Mouse (Mus musculus) heart, embryonic 12.5 days (tissue): ENCODE measurements at regions not wholly inside any gene's neighbourhood (a gene's known extent, or its start where the extent isn't known, plus 50 kb on each side); places are given as distances from the start of the nearest gene placed in this dataset.
A peak's percentile ranks its signal among the peaks of the same experiment; 100 is the strongest.

ENCODE experiments used
- ATAC-seq: fragments of 200-750 bp; cut with Nextera tagmentation; 2 replicates; pipeline ENCODE4 v1.8.0; 2017; ENCODE audit warnings: moderate TSS enrichment, moderate library complexity; ENCODE audit not compliant: insufficient number of reproducible peaks, low FRiP score
- H3K27ac ChIP-seq: fragments of 300-500 bp; sonication (generic); 2 replicates; pipeline ENCODE4 v1.5.1; 2016; ENCODE audit warnings: mild to moderate bottlenecking, moderate library complexity; ENCODE audit not compliant: poor library complexity, severe bottlenecking
- H3K27me3 ChIP-seq: fragments of 300-500 bp; sonication (generic); replicated peaks from 2 replicates; pipeline ENCODE4 v1.6.1; 2016; ENCODE audit warnings: mild to moderate bottlenecking, moderate library complexity
- H3K36me3 ChIP-seq: fragments of 300-500 bp; sonication (generic); 2 replicates; pipeline ENCODE4 v1.6.1; 2016; ENCODE audit warnings: mild to moderate bottlenecking, moderate library complexity
- H3K4me1 ChIP-seq: fragments of 300-500 bp; sonication (generic); replicated peaks from 2 replicates; pipeline ENCODE4 v1.6.1; 2016; ENCODE audit warnings: mild to moderate bottlenecking
- H3K4me2 ChIP-seq: fragments of 300-500 bp; sonication (generic); 2 replicates; pipeline ENCODE4 v1.6.1; 2016; ENCODE audit warnings: mild to moderate bottlenecking, moderate library complexity
- H3K4me3 ChIP-seq: fragments of 300-500 bp; sonication (generic); 2 replicates; pipeline ENCODE4 v1.5.1; 2016; ENCODE audit warnings: mild to moderate bottlenecking
- H3K9ac ChIP-seq: fragments of 300-500 bp; sonication (generic); 2 replicates; pipeline ENCODE4 v1.6.1; 2016; ENCODE audit warnings: mild to moderate bottlenecking, moderate library complexity
- H3K9me3 ChIP-seq: fragments of 300-500 bp; sonication (generic); replicated peaks from 2 replicates; pipeline ENCODE4 v1.6.1; 2016; ENCODE audit warnings: mild to moderate bottlenecking, moderate library complexity
- WGBS: fragments of 180-500 bp; shearing (Covaris S2); methylation state at CpG from one replicate; pipeline ENCODE4 v1.1.7; 2016; 5-methylcytosine and 5-hydroxymethylcytosine counted together

DNA sequence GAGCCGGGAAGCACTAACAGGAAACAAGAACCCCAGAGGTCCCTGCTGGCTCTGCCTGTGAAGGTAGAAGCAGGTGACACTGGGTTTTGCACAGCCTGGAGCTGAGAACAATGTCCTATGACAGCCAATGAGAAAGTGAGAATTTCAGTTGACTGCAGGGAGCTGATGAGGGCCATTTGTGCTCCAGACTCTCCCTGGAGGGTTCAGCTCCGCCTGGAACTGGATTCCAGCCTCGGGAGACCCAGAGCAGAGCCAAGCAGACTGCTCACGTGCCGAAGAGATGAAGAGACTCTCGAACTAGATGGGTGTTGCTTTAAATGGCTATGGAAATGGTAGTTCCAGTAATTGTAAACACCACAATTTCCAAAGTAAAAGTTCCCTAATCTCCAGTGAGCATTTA, 93.5 kb downstream of the Cand1 start:
- H3K4me3 ChIP-seq: no peak overlapping the region
- H3K27me3 ChIP-seq: no peaks in the 10 kb centered on the region
- H3K4me1 ChIP-seq: no peaks in the 10 kb centered on the region; the same call in 1 of the 2 replicates
- no peaks in the 10 kb centered on the region for H3K9me3 ChIP-seq
- WGBS: 53% methylated on average over 6 of the region's 6 CpGs
- no peaks in the 10 kb centered on the region for H3K36me3 ChIP-seq
- H3K9ac ChIP-seq: no peak overlapping the region
- no peak overlapping the region; the same call in 1 of the 2 replicates for H3K27ac ChIP-seq
- ATAC-seq: no peak
- no peak overlapping the region for H3K4me2 ChIP-seq

DNA sequence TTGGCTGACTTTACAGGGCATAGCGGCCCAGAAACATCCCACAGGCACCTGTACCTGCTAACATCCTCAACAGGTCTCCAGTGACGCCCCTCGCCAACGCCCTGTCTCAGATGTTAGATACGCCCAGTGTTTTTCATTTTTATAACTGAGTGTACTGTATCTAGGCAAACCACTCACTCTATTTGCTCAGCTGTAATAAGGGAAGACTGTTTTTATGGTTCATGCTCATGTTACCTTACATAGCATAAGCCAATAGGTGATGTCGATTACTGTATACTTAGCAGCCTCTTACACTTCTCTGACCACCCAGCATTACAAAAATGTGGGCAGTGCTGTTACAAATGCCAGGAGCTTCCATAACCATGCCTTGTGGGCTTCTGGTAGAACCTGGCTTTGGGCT, 97.0 kb downstream of the Cand1 start:
- Histone ChIP-seq H3K4me2 (no peak overlapping the region), H3K36me3 (no peaks in the 10 kb centered on the region), H3K4me1 (no peaks in the 10 kb centered on the region; the same call in 1 of the 2 replicates), H3K9ac (no peak overlapping the region), H3K27ac (no peak overlapping the region), H3K4me3 (no peak overlapping the region), H3K27me3 (no peaks in the 10 kb centered on the region), H3K9me3 (no peaks in the 10 kb centered on the region)
- 89% methylated on average over 6 of the region's 6 CpGs for WGBS
- ATAC-seq: no peak

DNA sequence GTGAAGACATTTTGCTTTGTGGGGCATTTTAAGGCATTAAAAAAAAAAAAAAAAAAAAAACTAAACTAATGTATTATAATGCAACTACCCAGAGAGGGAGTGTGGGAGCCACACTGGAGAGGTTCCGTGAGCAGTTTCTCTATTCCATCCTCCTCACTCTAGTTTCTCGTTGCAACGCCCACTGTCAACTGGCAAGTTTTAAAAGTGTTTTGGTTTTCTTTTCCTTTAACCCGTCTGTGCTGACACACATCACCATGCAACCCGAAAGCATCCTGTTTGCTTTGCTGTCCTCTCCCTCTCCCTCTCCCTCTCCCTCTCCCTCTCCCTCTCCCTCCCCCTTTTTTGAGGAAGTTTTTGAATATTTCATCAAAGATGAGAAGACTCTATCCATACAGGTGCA, 97.5 kb downstream of the Cand1 start:
- H3K27ac ChIP-seq: no peak overlapping the region
- H3K9me3 ChIP-seq: no peaks in the 10 kb centered on the region
- H3K27me3 ChIP-seq: no peaks in the 10 kb centered on the region
- ATAC-seq: no peak
- 69% methylated on average over 5 of the region's 5 CpGs for WGBS
- H3K4me1 ChIP-seq: no peaks in the 10 kb centered on the region; the same call in 1 of the 2 replicates
- no peak overlapping the region for H3K4me3 ChIP-seq
- H3K4me2 ChIP-seq: no peak overlapping the region
- H3K9ac ChIP-seq: no peak overlapping the region
- H3K36me3 ChIP-seq: no peaks in the 10 kb centered on the region

DNA sequence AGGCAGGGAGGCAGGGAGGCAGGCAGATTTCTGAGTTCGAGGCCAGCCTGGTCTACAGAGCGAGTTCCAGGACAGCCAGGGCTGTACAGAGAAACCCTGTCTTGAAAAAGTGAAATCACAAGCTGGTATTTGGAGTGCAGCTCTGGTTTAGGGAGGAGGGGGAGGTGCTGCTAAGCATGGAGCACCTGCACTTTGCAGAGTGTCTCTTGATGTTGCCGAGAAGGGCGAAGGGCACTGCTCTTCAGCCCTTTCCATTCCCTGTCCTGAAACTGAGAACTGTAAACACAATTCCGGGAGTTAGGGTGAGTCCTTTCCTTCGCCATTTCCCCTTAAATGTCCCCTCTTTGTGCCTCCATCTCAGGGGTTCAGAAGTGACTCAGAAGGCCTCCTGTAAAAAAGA, 101.6 kb downstream of the Cand1 start:
- ATAC-seq: no peak
- 76% methylated on average over 6 of the region's 6 CpGs for WGBS
- Histone ChIP-seq H3K27me3 (no peaks in the 10 kb centered on the region), H3K9me3 (no peaks in the 10 kb centered on the region), H3K27ac (no peak overlapping the region), H3K4me3 (no peak overlapping the region), H3K4me1 (peaks cover 15% of the 10 kb centered on the region), H3K4me2 (no peak overlapping the region), H3K36me3 (no peaks in the 10 kb centered on the region), H3K9ac (no peak overlapping the region)

DNA sequence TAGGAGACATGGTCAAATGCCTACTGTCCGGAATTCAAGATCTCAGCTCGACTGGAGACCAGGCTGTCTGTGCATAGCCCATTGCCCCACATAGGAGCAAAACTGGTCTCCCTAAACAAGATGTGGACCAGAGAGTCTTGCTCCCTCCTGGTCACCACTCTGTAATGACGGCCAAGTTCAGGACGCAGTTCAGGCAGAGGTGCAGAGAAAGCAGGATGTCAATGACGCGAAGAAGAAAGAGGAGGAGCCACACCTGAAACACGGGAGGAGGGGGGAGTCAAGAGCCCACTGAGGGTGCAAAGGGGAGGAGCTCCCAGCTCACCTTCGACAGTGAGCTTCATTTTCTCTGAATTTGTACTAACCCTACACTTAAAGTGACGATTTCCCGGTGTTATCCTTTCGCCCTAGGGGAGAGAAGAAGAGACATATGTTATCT, 104.3 kb downstream of the Cand1 start:
- Histone ChIP-seq H3K4me2 (peak overlapping the region; percentile 35), H3K27ac (0 out of 2 replicates have a peak overlapping the region, but pooled peaks have one; percentile 53), H3K27me3 (no peaks in the 10 kb centered on the region), H3K36me3 (no peaks in the 10 kb centered on the region), H3K4me1 (peaks cover 15% of the 10 kb centered on the region), H3K9ac (no peak overlapping the region), H3K9me3 (no peaks in the 10 kb centered on the region; the same call in 1 of the 2 replicates), H3K4me3 (no peak overlapping the region)
- no peak; the same call in 1 of the 2 replicates for ATAC-seq
- 38% methylated on average over 11 of the region's 11 CpGs for WGBS

DNA sequence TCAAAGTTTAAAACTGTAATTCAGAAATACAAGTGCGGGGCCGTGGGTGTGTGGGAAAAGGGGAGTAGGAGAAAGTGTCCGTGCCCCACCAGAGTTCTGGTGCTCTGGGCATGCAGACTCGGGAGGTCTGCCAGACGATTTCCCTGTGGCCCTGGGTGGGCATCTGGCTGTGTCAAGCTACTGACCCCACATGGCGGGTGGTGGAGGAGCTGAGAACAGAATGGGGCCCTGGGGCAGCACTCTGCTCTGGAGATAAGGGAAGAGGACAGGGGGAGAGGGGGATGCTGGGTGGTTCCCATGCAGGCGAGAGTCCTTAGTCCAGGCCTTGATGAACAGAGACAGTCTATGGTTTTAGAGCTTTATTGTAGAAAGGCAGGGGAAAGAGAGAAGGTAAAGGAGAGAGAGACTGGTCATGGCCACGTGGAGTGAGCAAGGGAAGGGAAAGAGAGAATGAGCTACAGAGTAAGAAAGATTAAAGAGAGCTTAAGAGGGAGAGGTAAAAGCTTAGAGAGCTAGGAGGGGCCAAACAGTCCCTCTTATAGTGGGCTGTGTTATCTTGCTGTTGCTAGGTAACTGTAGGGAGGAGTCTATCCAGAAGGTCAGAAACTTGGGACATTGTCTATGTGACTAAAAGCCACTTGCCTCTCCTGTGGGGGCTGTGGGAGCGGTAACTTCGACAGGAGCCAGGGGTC, 104.9 kb downstream of the Cand1 start:
- Histone ChIP-seq H3K27me3 (no peaks in the 10 kb centered on the region), H3K4me1 (peaks cover 15% of the 10 kb centered on the region), H3K27ac (peak overlapping the region; percentile 44), H3K4me2 (peak overlapping the region; percentile 35), H3K9me3 (no peaks in the 10 kb centered on the region; the same call in 1 of the 2 replicates), H3K4me3 (no peak overlapping the region), H3K36me3 (no peaks in the 10 kb centered on the region), H3K9ac (no peak overlapping the region)
- peak; percentile 78 for ATAC-seq
- 25% methylated on average over 10 of the region's 10 CpGs for WGBS

DNA sequence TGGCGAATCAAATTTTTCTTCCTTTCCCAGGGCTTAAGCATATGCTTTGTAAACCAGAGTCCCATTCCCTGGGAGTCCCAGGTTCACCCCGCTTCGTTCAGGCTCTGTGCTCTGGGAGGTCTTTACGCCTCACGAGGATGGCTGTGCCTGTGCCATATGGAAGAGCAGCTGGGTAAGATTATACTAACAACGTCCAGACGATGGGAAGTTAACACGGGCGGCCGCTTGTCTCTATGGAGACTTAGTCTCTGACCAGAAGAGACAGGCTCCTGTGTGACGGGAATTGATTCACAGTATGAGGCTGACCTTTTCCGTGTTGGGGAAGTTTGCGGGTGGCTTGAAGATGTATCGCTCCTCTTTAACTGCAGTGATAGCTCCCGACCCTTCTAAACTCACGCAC, 107.9 kb downstream of the Cand1 start:
- peak overlapping the region; percentile 53 for H3K4me2 ChIP-seq
- no peaks in the 10 kb centered on the region for H3K27me3 ChIP-seq
- no peaks in the 10 kb centered on the region; the same call in 1 of the 2 replicates for H3K9me3 ChIP-seq
- WGBS: 43% methylated on average over 16 of the region's 16 CpGs
- H3K4me3 ChIP-seq: no peak overlapping the region
- ATAC-seq: no peak
- H3K9ac ChIP-seq: no peak overlapping the region
- peaks cover 15% of the 10 kb centered on the region for H3K4me1 ChIP-seq
- H3K36me3 ChIP-seq: no peaks in the 10 kb centered on the region
- H3K27ac ChIP-seq: no peak overlapping the region

DNA sequence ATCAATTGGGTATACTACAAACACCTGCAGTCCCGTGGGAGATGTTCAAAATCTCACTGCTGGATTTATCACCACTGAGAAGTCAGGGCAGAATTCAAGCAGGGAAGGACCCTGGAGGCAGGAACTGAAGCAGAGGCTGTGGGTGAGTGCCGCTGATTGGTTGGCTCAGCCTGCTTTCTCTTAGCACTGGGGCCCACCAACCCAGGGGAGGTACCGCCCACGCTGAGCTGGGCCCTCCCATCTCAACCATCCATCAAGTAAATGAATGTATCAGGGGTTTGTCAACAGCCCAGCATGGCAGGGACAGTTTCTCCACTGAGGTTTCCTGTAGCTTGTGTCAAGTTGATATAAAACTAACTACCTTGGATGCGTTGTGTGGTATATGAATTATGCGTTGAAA, 109.2 kb downstream of the Cand1 start:
- WGBS: 77% methylated on average over 6 of the region's 6 CpGs
- Histone ChIP-seq H3K27ac (no peak overlapping the region), H3K4me3 (no peak overlapping the region), H3K4me1 (peaks cover 14% of the 10 kb centered on the region), H3K9ac (no peak overlapping the region), H3K4me2 (no peak overlapping the region), H3K27me3 (no peaks in the 10 kb centered on the region), H3K36me3 (no peaks in the 10 kb centered on the region), H3K9me3 (no peaks in the 10 kb centered on the region; the same call in 1 of the 2 replicates)
- ATAC-seq: no peak

DNA sequence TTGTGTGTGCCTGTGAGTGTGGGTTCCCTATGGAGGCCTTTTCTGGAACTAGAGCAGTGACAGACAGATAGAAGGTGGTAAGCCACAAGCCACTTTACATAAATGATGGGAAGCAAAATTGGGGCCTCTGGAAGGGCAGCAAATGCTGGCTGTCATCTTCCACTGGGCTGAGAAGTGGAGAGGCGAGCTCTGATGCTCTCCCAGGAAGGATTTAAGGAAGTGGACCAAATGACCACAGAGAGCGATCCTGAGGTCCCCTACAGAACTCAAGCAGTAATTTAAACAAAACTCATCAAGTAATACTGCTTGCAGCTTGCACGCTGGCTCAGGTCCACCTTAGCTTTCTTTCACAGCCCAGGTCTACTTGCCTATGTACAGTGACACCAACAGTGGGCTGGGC, 111.8 kb downstream of the Cand1 start:
- Histone ChIP-seq H3K9me3 (no peaks in the 10 kb centered on the region; the same call in 1 of the 2 replicates), H3K27me3 (no peaks in the 10 kb centered on the region), H3K27ac (no peak overlapping the region), H3K9ac (no peak overlapping the region), H3K36me3 (no peaks in the 10 kb centered on the region), H3K4me2 (no peak overlapping the region), H3K4me3 (no peak overlapping the region), H3K4me1 (no peaks in the 10 kb centered on the region)
- 92% methylated on average over 3 of the region's 3 CpGs for WGBS
- no peak for ATAC-seq

DNA sequence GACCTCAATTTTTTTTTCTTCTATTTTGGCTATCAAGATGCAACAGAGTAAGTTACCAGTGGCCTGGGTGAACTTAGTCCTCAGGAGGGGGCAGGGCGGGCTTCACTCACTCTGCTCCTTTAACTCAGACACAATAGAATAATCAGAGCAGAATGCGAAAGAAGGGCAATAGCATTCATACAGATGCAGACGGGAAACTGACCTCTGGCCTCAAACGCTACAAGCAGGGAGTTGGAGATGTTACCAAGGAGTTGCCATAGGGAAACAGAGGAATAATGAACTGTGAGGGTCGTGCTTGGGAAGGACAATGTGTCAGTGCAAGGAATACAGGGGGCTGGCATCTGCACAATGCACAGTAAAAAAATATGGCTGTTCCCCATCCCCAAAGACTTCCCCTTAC, 116.3 kb downstream of the Cand1 start:
- no peak overlapping the region for H3K4me3 ChIP-seq
- H3K9ac ChIP-seq: no peak overlapping the region
- H3K4me2 ChIP-seq: no peak overlapping the region
- no peaks in the 10 kb centered on the region for H3K9me3 ChIP-seq
- ATAC-seq: no peak
- 81% methylated on average over 5 of the region's 5 CpGs for WGBS
- H3K27me3 ChIP-seq: no peaks in the 10 kb centered on the region
- H3K27ac ChIP-seq: no peak overlapping the region
- no peaks in the 10 kb centered on the region for H3K4me1 ChIP-seq
- no peaks in the 10 kb centered on the region for H3K36me3 ChIP-seq

DNA sequence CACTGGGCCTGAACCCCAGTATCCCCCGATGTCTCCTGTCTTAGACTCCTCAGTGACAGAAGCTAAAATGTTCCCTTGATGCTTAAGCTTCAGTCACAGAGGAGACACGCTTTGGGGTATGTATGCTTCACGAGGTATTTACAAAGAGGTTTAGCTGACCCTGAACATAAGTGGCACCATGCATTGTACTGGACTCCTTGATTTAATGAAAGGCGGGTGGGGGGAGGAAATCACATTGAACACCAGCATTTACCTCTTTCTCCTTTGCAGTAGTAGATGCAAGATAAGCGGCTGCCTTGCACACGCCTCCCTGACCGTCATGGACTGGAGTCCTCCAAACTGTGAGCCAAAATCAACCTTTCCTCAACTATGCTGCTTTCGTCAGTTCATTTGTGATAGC, 117.5 kb downstream of the Cand1 start:
- Histone ChIP-seq H3K27ac (no peak overlapping the region), H3K36me3 (no peaks in the 10 kb centered on the region), H3K4me1 (no peaks in the 10 kb centered on the region), H3K27me3 (no peaks in the 10 kb centered on the region), H3K4me3 (no peak overlapping the region), H3K9me3 (no peaks in the 10 kb centered on the region), H3K9ac (no peak overlapping the region), H3K4me2 (no peak overlapping the region)
- ATAC-seq: no peak
- 88% methylated on average over 8 of the region's 8 CpGs for WGBS

DNA sequence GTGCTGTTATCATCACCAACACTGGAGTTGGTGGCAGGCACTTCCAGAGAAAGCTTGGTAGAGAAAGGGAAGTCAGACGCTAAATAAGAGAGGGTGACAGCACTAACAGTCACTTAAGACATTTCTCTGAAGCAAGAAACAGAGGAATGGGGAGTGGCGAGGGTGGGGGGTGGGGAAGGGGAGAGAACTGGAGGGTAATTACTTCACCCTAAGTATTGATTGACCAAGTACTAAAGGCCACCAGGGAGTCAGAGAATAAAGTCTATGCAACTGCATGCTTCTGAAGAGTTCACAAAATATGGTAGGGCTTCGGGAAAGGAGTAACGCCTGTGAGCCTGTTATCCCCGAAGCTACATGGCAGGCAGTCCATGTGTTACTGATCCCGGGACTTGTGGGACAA, 118.3 kb downstream of the Cand1 start:
- Histone ChIP-seq H3K36me3 (no peaks in the 10 kb centered on the region), H3K27me3 (no peaks in the 10 kb centered on the region), H3K9ac (no peak overlapping the region), H3K4me3 (no peak overlapping the region), H3K4me1 (no peaks in the 10 kb centered on the region), H3K9me3 (no peaks in the 10 kb centered on the region), H3K4me2 (no peak overlapping the region), H3K27ac (no peak overlapping the region)
- no peak for ATAC-seq
- 78% methylated on average over 6 of the region's 6 CpGs for WGBS
